Mouse (Mus musculus) erythroblast, embryonic 14.5 days (primary cell): ENCODE measurements around the gene Xrcc6.

Source experiments
- GATA1 ChIP-seq: IDR thresholded peaks from 2 replicates; pipeline ENCODE4 v1.6.1; 2012; ENCODE audit warnings: low read length, inconsistent platforms, mixed read lengths
- TAL1 ChIP-seq: IDR thresholded peaks from 3 replicates; pipeline ENCODE4 v1.6.1; 2012; ENCODE audit warnings: low read length, inconsistent platforms, mixed read lengths

DNA sequence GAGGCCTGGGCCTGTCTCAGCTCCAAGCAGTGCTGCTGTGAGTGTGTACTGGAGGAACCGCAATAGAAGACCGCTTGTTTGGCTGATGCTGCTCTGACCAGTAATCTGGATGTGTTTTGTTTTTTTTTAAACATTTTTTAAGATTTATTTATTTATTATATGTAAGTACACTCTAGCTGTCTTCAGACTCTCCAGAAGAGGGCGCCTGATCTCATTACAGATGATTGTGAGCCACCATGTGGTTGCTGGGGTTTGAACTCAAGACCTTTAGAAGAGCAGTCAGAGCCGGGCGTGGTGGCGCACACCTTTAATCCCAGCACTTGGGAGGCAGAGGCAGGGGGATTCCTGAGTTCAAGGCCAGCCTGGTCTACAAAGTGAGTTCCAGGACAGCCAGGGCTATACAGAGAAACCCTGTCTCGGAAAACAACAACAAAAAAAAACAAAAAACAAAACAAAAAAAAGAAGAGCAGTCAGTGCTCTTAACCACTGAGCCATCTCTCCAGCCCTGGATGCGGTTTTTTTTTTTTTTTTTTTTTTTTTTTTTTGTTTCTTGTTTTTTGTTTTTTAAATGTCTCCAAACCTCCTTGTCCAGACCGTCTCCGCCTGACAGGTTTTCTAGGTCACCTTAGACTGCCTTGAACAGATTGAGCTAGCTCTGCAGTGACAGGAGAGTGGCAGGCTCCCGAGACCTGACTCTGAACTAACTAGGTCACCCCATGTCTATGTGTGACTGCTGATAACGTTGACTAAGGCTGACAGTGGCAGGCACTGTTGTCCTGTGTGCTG lies 48.5 kb downstream of the Xrcc6 start:
- TF ChIP-seq GATA1: no peak
- no peak for TF ChIP-seq TAL1
